Mouse (Mus musculus): Measurements from ENCODE around the gene Lsm12. TPM values are rescaled to one million over a fixed set of nuclear protein-coding genes. Genes with fewer than 3 reads are reported as not detected.
"Not testable (repeated sequence)": the region's sequence is repeated elsewhere in the genome, so short reads cannot be mapped to it uniquely, and the experiment has no call there.

Gene Lsm12
- polyA plus RNA-seq, 1 experiment from 2014 or later: 89.9 TPM

GRCm38 (mm10) chr11:102184253-102184645 lies 847 bp downstream of the Lsm12 start:
- Histone ChIP-seq H3K27me3 (replicated peaks; ENCODE audit: control insufficient read depth, insufficient read depth, low read length) (no peaks in the 10 kb centered on the region), H3K9ac (ENCODE audit: low read length) (peak overlapping the region; percentile 91), H3K4me3 (ENCODE audit: low read depth, low read length) (peak overlapping the region; percentile 96), H3K36me3 (ENCODE audit: control insufficient read depth, insufficient read depth, low read length) (peaks cover 30% of the 10 kb centered on the region), H3K27ac (ENCODE audit: low read depth) (peak overlapping the region; percentile 93), H3K4me2 (ENCODE audit: low read length) (peak overlapping the region; percentile 81), H3K4me1 (replicated peaks; ENCODE audit: control insufficient read depth, insufficient read depth, low read length) (peaks cover 17% of the 10 kb centered on the region), H3K9me3 (ENCODE audit: control insufficient read depth, low read length) (no peaks in the 10 kb centered on the region)
- WGBS: 3% methylated on average over 7 of the region's 7 CpGs
- DNase-seq (ENCODE audit: low spot score) (no peak), ATAC-seq (replicated peaks; ENCODE audit: low FRiP score, low TSS enrichment, low read depth) (no peak)

- H3K4me2 ChIP-seq (ENCODE audit: low read length): no peak overlapping the region
- H3K9ac ChIP-seq (ENCODE audit: low read length): no peak overlapping the region
- no peak overlapping the region for H3K4me3 ChIP-seq (ENCODE audit: low read depth, low read length)
- DNase-seq (ENCODE audit: low spot score): no peak
- no peaks in the 10 kb centered on the region for H3K27me3 ChIP-seq (replicated peaks; ENCODE audit: control insufficient read depth, insufficient read depth, low read length)
- H3K27ac ChIP-seq (ENCODE audit: low read depth): no peak overlapping the region
- H3K9me3 ChIP-seq (ENCODE audit: control insufficient read depth, low read length): no peaks in the 10 kb centered on the region
- no peak for ATAC-seq (replicated peaks; ENCODE audit: low FRiP score, low TSS enrichment, low read depth)
- peaks cover 67% of the 10 kb centered on the region for H3K36me3 ChIP-seq (ENCODE audit: control insufficient read depth, insufficient read depth, low read length)
- peaks cover 12% of the 10 kb centered on the region for H3K4me1 ChIP-seq (replicated peaks; ENCODE audit: control insufficient read depth, insufficient read depth, low read length)
Observed at GRCm38 (mm10) chr11:102179836-102180235, 5.3 kb downstream of the Lsm12 start.

DNA sequence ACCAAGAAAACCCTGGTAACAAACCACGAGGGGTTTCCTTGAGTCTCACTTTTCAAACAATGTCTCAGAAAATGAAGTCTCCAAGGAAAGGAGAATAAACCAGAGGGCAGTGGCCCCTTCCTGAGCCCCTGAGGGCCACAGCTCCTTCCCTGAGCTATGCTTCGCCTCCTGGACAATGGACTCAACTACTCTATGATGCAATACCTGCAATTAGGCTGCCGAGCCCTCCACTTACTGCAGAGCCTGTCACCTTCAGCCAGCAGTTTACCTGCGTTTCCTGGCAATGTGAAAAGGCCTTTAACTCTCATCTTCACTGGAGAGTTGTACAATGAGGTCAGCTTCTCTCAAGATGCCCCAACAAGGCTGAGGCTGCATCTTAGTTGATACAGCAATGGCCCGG lies 16.4 kb downstream of the Lsm12 start:
- Histone ChIP-seq H3K36me3 (ENCODE audit: control insufficient read depth, insufficient read depth, low read length) (peaks cover 73% of the 10 kb centered on the region), H3K27ac (ENCODE audit: low read depth) (no peak overlapping the region), H3K4me1 (replicated peaks; ENCODE audit: control insufficient read depth, insufficient read depth, low read length) (no peaks in the 10 kb centered on the region), H3K9me3 (ENCODE audit: control insufficient read depth, low read length) (no peaks in the 10 kb centered on the region), H3K27me3 (replicated peaks; ENCODE audit: control insufficient read depth, insufficient read depth, low read length) (no peaks in the 10 kb centered on the region), H3K4me3 (ENCODE audit: low read depth, low read length) (no peak overlapping the region), H3K9ac (ENCODE audit: low read length) (no peak overlapping the region), H3K4me2 (ENCODE audit: low read length) (no peak overlapping the region)
- no peak for ATAC-seq (replicated peaks; ENCODE audit: low FRiP score, low TSS enrichment, low read depth)
- DNase-seq (ENCODE audit: low spot score): no peak
- 72% methylated on average over 5 of the region's 5 CpGs for WGBS

DNA sequence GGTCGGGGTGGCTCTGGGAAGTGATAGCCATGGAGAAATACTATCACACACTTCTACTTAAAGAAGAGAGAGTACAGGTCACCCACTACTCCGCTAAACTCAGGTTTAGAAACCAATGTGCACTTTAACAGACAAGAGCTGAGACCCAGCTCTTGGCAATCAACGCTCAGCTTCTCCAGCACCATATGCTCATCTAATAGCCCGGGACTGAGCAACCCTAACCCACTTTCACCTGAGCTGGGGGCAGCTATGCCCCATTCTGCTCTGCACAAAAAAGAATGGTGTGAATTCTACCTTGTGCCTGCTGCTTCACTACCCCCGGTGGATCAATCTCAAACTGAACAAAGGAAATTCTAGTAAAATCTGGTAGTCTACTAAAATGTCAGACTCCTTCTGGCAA lies 17.6 kb downstream of the Lsm12 start:
- no peak overlapping the region for H3K4me3 ChIP-seq (ENCODE audit: low read depth, low read length)
- peaks cover 77% of the 10 kb centered on the region for H3K36me3 ChIP-seq (ENCODE audit: control insufficient read depth, insufficient read depth, low read length)
- no peak overlapping the region for H3K9ac ChIP-seq (ENCODE audit: low read length)
- 84% methylated on average over 5 of the region's 5 CpGs for WGBS
- H3K27ac ChIP-seq (ENCODE audit: low read depth): no peak overlapping the region
- ATAC-seq (replicated peaks; ENCODE audit: low FRiP score, low TSS enrichment, low read depth) (no peak), DNase-seq (ENCODE audit: low spot score) (no peak)
- no peaks in the 10 kb centered on the region for H3K27me3 ChIP-seq (replicated peaks; ENCODE audit: control insufficient read depth, insufficient read depth, low read length)
- no peak overlapping the region for H3K4me2 ChIP-seq (ENCODE audit: low read length)
- H3K9me3 ChIP-seq (ENCODE audit: control insufficient read depth, low read length): no peaks in the 10 kb centered on the region
- no peaks in the 10 kb centered on the region for H3K4me1 ChIP-seq (replicated peaks; ENCODE audit: control insufficient read depth, insufficient read depth, low read length)

- Histone ChIP-seq H3K4me2 (ENCODE audit: low read length) (no peak overlapping the region), H3K4me1 (replicated peaks; ENCODE audit: control insufficient read depth, insufficient read depth, low read length) (no peaks in the 10 kb centered on the region), H3K27ac (ENCODE audit: low read depth) (no peak overlapping the region), H3K9me3 (ENCODE audit: control insufficient read depth, low read length) (no peaks in the 10 kb centered on the region), H3K36me3 (ENCODE audit: control insufficient read depth, insufficient read depth, low read length) (peaks cover 87% of the 10 kb centered on the region), H3K9ac (ENCODE audit: low read length) (no peak overlapping the region), H3K4me3 (ENCODE audit: low read depth, low read length) (no peak overlapping the region), H3K27me3 (replicated peaks; ENCODE audit: control insufficient read depth, insufficient read depth, low read length) (no peaks in the 10 kb centered on the region)
- ATAC-seq (replicated peaks; ENCODE audit: low FRiP score, low TSS enrichment, low read depth) (no peak), DNase-seq (ENCODE audit: low spot score) (no peak)
- 29% methylated on average over 6 of the region's 6 CpGs for WGBS
Observed at GRCm38 (mm10) chr11:102165971-102166722, 18.9 kb downstream of the Lsm12 start.

- H3K9me3 ChIP-seq (ENCODE audit: control insufficient read depth, low read length): no peaks in the 10 kb centered on the region
- no peak overlapping the region for H3K27ac ChIP-seq (ENCODE audit: low read depth)
- no peak overlapping the region for H3K4me3 ChIP-seq (ENCODE audit: low read depth, low read length)
- 78% methylated on average over 5 of the region's 5 CpGs for WGBS
- no peak for DNase-seq (ENCODE audit: low spot score)
- no peak for ATAC-seq (replicated peaks; ENCODE audit: low FRiP score, low TSS enrichment, low read depth)
- no peaks in the 10 kb centered on the region for H3K27me3 ChIP-seq (replicated peaks; ENCODE audit: control insufficient read depth, insufficient read depth, low read length)
- peaks cover 40% of the 10 kb centered on the region for H3K36me3 ChIP-seq (ENCODE audit: control insufficient read depth, insufficient read depth, low read length)
- H3K4me2 ChIP-seq (ENCODE audit: low read length): no peak overlapping the region
- 0 out of 2 replicates have a peak, but pooled peaks cover 8% of the 10 kb centered on the region for H3K4me1 ChIP-seq (replicated peaks; ENCODE audit: control insufficient read depth, insufficient read depth, low read length)
- H3K9ac ChIP-seq (ENCODE audit: low read length): no peak overlapping the region
Observed at GRCm38 (mm10) chr11:102159781-102160180, 25.3 kb downstream of the Lsm12 start.

DNA sequence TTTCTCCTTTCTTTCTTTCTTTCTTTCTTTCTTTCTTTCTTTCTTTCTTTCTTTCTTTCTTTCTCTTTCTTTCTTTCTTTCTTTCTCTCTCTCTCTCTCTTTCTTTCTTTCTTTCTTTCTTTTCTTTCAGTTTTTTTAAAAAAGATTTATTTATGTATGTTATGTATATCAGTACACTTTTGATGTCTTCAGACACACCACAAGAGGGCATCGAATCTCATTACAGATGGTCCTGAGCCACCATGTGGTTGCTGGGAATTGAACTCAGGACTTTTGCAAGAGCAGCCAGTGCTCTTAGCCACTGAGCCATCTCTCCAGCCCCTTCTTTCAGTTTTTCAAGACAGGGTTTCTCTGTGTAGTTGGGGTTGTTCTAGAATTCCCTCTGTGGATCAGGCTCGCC lies 27.1 kb downstream of the Lsm12 start:
- H3K4me3 ChIP-seq (ENCODE audit: low read depth, low read length); ATAC-seq (replicated peaks; ENCODE audit: low FRiP score, low TSS enrichment, low read depth); H3K27me3 ChIP-seq (replicated peaks; ENCODE audit: control insufficient read depth, insufficient read depth, low read length); H3K27ac ChIP-seq (ENCODE audit: low read depth); H3K9ac ChIP-seq (ENCODE audit: low read length); H3K4me2 ChIP-seq (ENCODE audit: low read length); H3K9me3 ChIP-seq (ENCODE audit: control insufficient read depth, low read length); DNase-seq (ENCODE audit: low spot score); H3K4me1 ChIP-seq (replicated peaks; ENCODE audit: control insufficient read depth, insufficient read depth, low read length): not testable (repeated sequence)
- peaks cover 39% of the 10 kb centered on the region for H3K36me3 ChIP-seq (ENCODE audit: control insufficient read depth, insufficient read depth, low read length)
- 84% methylated on average over 2 of the region's 2 CpGs for WGBS

DNA sequence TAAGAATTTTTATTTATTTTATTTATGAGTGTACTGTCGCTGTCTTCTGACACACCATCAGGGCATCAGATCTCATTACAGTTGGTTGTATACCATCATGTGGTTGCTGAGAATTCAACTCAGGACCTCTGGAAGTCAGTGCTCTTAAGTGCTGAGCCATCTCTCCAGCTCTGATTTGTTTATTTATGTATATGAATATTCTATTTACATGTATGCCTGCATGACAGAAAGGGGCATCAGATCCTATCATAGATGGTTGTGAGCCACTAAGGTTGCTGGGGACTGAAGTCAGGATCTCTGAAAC lies 28.4 kb downstream of the Lsm12 start:
- Histone ChIP-seq H3K27ac (ENCODE audit: low read depth) (no peak overlapping the region), H3K36me3 (ENCODE audit: control insufficient read depth, insufficient read depth, low read length) (peaks cover 32% of the 10 kb centered on the region), H3K27me3 (replicated peaks; ENCODE audit: control insufficient read depth, insufficient read depth, low read length) (no peaks in the 10 kb centered on the region), H3K9ac (ENCODE audit: low read length) (no peak overlapping the region), H3K4me1 (replicated peaks; ENCODE audit: control insufficient read depth, insufficient read depth, low read length) (0 out of 2 replicates have a peak, but pooled peaks cover 8% of the 10 kb centered on the region), H3K9me3 (ENCODE audit: control insufficient read depth, low read length) (no peaks in the 10 kb centered on the region), H3K4me2 (ENCODE audit: low read length) (peak overlapping the region; percentile 81), H3K4me3 (ENCODE audit: low read depth, low read length) (peak overlapping the region; percentile 58)
- 29% methylated on average over 1 of the region's 1 CpGs for WGBS
- DNase-seq (ENCODE audit: low spot score) (no peak), ATAC-seq (replicated peaks; ENCODE audit: low FRiP score, low TSS enrichment, low read depth) (no peak; the same call in 1 of the 2 replicates)
